Mouse (Mus musculus) kidney, embryonic 15.5 days (tissue): ENCODE data around the gene Ankrd13c. TPM values are rescaled to one million over a fixed set of nuclear protein-coding genes. Genes with fewer than 3 reads are reported as not detected.

ENCODE experiments used
- ATAC-seq: fragments of 200-750 bp; cut with Nextera tagmentation; replicated peaks from 2 replicates; pipeline ENCODE4 v1.8.0; 2017; ENCODE audit warnings: moderate TSS enrichment; ENCODE audit not compliant: low FRiP score
- H3K27ac ChIP-seq: fragments of 300-500 bp; sonication (generic); 2 replicates; pipeline ENCODE4 v1.5.1; 2015; ENCODE audit warnings: mild to moderate bottlenecking, inconsistent platforms
- H3K27me3 ChIP-seq: fragments of 300-500 bp; sonication (generic); 2 replicates; pipeline ENCODE4 v1.6.1; 2015; ENCODE audit warnings: inconsistent platforms
- H3K36me3 ChIP-seq: fragments of 300-500 bp; sonication (generic); 2 replicates; pipeline ENCODE4 v1.6.1; 2015; ENCODE audit warnings: inconsistent platforms
- H3K4me1 ChIP-seq: fragments of 300-500 bp; sonication (generic); 2 replicates; pipeline ENCODE4 v1.6.1; 2015; ENCODE audit warnings: inconsistent platforms
- H3K4me2 ChIP-seq: fragments of 300-500 bp; sonication (generic); 2 replicates; pipeline ENCODE4 v1.6.1; 2015; ENCODE audit warnings: moderate library complexity, mild to moderate bottlenecking, inconsistent platforms
- H3K4me3 ChIP-seq: fragments of 300-500 bp; sonication (generic); replicated peaks from 2 replicates; pipeline ENCODE4 v1.5.1; 2015; ENCODE audit warnings: mild to moderate bottlenecking, inconsistent platforms
- H3K9ac ChIP-seq: fragments of 300-500 bp; sonication (generic); 2 replicates; pipeline ENCODE4 v1.6.1; 2015; ENCODE audit warnings: mild to moderate bottlenecking, inconsistent platforms
- H3K9me3 ChIP-seq: fragments of 300-500 bp; sonication (generic); replicated peaks from 2 replicates; pipeline ENCODE4 v1.6.1; 2016; ENCODE audit warnings: inconsistent platforms
- WGBS: fragments of 180-500 bp; shearing (Covaris S2); methylation state at CpG from one replicate; pipeline ENCODE4 v1.1.7; 2015; ENCODE audit warnings: mixed read lengths; 5-methylcytosine and 5-hydroxymethylcytosine counted together
- polyA plus RNA-seq: library from polyadenylated mRNA; unstranded; fragments of >200 nt; fragmentation: Nextera tagmentation; extraction: Ambion mirVana; gene quantifications from 2 replicates; pipeline ENCODE4 v1.2.1, GENCODE M21; 2015

Ankrd13c gene
- polyA plus RNA-seq: 24.6 and 25.3 TPM in 2 replicates

DNA sequence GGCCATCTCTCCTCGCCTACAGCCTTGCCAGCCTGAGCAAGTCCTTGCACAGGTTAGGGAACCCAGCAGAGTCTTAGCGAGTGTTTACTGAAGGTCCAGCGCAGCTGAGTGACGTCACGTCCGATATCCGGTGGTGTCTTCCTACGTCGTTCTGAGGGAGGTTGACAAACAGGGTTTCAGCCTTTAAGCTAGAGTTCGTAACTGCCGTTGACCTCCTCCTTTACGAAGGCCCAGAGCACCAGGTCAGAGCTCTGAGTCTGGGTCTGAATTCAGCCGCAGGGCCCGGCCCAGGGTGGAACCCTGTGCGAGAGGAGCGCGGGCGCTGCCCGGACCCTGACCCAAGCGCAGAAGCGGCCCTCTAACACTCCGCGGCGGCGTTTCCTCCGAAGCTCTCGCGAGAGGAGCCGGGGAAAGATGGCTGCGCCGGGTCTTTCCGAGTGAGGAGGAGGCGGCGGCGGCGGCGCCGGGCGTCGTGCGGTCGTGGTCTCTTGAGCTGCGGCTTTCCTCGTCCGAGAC lies at the start of gene Ankrd13c:
Ankrd13c (plus strand) TSS at position 397 of the 516 bp plus-strand sequence.
- Histone ChIP-seq H3K27ac (peak within 1 kb of the TSS; percentile 98), H3K27me3 (peaks cover 3% of the 10 kb centered on the region; the same call in 1 of the 2 replicates), H3K4me1 (peaks cover 13% of the 10 kb centered on the region), H3K9ac (peak within 1 kb of the TSS; percentile 91), H3K4me2 (peak within 1 kb of the TSS; percentile 87), H3K36me3 (peaks cover 9% of the 10 kb centered on the region; the same call in 1 of the 2 replicates), H3K9me3 (no peaks in the 10 kb centered on the region), H3K4me3 (peak within 1 kb of the TSS; percentile 96)
- peak; percentile 99 for ATAC-seq
- 0% methylated on average over 43 of the region's 45 CpGs for WGBS

DNA sequence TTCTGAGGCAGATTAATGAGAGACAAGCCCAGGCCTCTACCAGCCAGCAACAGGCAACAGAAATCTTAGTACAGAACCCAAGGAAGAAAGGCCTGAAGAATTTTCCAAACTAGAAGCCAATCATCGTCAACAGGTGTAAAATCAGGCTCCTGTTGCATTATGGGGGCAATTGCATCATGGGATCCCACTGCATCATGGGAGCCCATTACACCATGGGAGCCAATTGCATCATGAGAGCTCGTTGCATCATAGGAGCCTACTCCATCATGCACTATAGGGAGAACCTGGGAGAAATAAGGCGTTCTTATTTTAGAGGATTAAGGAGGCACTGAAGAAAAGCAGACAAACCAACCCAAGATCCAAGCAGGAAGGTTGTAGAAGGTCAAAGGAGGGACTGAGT lies 49.4 kb upstream of the Ankrd13c start:
- H3K9me3 ChIP-seq: no peaks in the 10 kb centered on the region
- ATAC-seq: no peak
- H3K4me3 ChIP-seq: no peak overlapping the region
- no peak overlapping the region for H3K27ac ChIP-seq
- no peaks in the 10 kb centered on the region for H3K27me3 ChIP-seq
- H3K9ac ChIP-seq: no peak overlapping the region
- WGBS: 89% methylated on average over 3 of the region's 3 CpGs
- H3K4me2 ChIP-seq: no peak overlapping the region
- peaks cover 22% of the 10 kb centered on the region for H3K36me3 ChIP-seq
- no peaks in the 10 kb centered on the region for H3K4me1 ChIP-seq

DNA sequence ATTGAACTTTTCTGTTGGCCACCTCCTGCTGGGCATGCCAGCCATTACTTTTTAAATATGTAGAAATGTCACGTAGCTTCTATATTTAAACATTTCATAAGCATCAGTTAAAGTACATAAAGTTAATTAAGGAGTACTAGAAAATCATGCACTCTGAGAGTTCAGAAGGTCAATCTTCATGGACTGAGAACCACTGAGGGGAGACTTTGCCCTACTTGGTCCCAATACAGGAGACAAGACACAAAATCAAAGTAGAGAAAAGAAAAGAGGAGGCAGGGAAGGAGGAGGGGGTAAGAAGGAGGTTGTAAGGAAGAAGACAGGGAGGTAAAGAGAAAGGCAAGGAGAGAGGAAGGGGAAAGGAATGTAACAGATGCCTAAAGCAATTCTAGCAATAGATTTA lies 47.1 kb upstream of the Ankrd13c start:
- Histone ChIP-seq H3K4me1 (no peaks in the 10 kb centered on the region), H3K9me3 (no peaks in the 10 kb centered on the region), H3K27me3 (no peaks in the 10 kb centered on the region), H3K36me3 (peaks cover 33% of the 10 kb centered on the region), H3K4me2 (no peak overlapping the region), H3K27ac (no peak overlapping the region), H3K4me3 (no peak overlapping the region), H3K9ac (no peak overlapping the region)
- no peak for ATAC-seq
- WGBS: 83% methylated on average over 1 of the region's 1 CpGs

DNA sequence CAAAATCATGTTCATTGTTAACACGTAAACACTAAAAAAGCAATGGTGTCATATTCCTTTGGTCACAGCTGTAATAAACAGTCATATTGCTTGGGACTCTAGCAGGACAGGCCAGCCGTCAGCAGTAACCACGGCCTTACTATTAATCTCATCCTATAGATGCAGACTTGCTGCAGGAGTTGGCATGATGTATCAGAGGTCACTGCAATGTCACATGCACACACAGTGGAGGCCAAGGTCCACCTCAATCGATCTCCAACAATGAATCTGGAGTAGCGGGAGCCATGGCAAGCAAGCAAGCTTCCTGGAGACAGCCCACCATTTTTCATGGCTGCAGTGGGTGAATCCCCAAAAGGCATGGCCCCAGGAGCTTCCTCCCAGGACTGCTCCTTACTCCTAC lies 45.3 kb upstream of the Ankrd13c start:
- Histone ChIP-seq H3K4me2 (no peak overlapping the region), H3K27me3 (no peaks in the 10 kb centered on the region), H3K4me3 (no peak overlapping the region), H3K9me3 (no peaks in the 10 kb centered on the region), H3K4me1 (no peaks in the 10 kb centered on the region), H3K36me3 (peaks cover 42% of the 10 kb centered on the region), H3K9ac (no peak overlapping the region), H3K27ac (0 out of 2 replicates have a peak overlapping the region, but pooled peaks have one; percentile 20)
- ATAC-seq: no peak
- WGBS: 70% methylated on average over 5 of the region's 5 CpGs

DNA sequence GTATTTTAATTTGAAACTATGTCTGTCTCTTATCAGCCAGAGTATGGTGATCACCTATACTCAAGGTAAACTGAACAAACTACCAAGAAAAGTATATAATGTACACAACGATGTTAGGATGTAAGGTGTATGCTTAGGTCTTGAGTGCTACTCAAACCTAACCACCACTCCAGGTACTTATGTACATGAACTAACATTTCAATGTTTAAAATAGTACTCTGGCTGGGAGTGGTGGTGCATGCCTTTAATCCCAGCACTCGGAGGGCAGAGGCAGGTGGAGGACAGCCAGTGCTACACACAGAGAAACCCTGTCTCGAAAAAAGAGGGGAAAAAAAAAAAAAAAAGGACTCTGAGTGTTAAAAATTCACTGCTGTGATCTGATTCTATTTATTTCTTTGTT lies 38.9 kb upstream of the Ankrd13c start:
- Histone ChIP-seq H3K9me3 (no peaks in the 10 kb centered on the region), H3K4me1 (no peaks in the 10 kb centered on the region), H3K9ac (no peak overlapping the region), H3K4me2 (no peak overlapping the region), H3K27ac (no peak overlapping the region), H3K27me3 (no peaks in the 10 kb centered on the region), H3K4me3 (no peak overlapping the region), H3K36me3 (peaks cover 52% of the 10 kb centered on the region)
- WGBS: 89% methylated on average over 3 of the region's 3 CpGs
- ATAC-seq: no peak

DNA sequence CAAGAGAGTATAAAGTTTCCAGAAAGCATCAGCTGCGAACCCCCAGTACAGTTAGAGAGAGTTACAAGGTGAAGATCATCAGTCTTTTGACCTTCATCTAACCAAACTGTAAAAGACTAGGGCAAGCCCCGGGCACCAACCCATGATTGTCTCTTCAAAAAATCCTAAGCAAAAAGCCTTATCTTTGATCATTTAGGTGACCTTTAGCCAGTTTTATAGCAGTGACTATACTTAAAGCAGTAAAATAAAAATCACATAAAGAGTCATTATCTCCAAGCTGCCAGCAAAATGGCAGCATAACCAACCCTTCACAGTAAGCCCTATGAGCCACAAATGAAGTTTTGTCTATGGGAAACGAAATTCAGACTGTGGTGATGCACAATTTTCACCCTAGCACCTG lies 36.8 kb upstream of the Ankrd13c start:
- 69% methylated on average over 3 of the region's 3 CpGs for WGBS
- Histone ChIP-seq H3K27me3 (no peaks in the 10 kb centered on the region), H3K4me1 (no peaks in the 10 kb centered on the region), H3K27ac (no peak overlapping the region), H3K9ac (no peak overlapping the region), H3K4me3 (no peak overlapping the region), H3K4me2 (no peak overlapping the region), H3K9me3 (no peaks in the 10 kb centered on the region), H3K36me3 (peaks cover 44% of the 10 kb centered on the region)
- no peak for ATAC-seq

DNA sequence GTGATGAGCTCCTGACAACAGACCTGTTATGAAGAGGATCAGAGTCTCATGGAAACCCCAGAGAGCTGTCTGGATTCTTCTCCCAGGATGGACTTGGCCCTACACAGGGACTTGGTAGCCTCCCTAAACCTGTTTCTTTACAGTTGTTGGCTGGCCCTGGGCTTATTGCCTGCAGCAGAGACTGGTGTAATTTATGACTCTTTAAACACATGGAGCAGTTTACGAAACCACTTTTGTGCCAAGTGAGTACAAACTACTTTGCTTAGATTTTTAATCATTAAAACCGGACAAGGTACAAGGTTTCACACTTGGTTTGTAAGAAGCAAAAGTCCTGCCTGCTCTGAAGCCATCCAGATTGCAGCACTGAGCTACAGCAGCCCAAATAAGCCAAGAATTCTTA lies 34.9 kb upstream of the Ankrd13c start:
- 63% methylated on average over 2 of the region's 2 CpGs for WGBS
- Histone ChIP-seq H3K27ac (no peak overlapping the region), H3K4me3 (no peak overlapping the region), H3K4me1 (no peaks in the 10 kb centered on the region), H3K4me2 (no peak overlapping the region), H3K9me3 (no peaks in the 10 kb centered on the region), H3K36me3 (peaks cover 28% of the 10 kb centered on the region), H3K27me3 (no peaks in the 10 kb centered on the region), H3K9ac (no peak overlapping the region)
- no peak for ATAC-seq

DNA sequence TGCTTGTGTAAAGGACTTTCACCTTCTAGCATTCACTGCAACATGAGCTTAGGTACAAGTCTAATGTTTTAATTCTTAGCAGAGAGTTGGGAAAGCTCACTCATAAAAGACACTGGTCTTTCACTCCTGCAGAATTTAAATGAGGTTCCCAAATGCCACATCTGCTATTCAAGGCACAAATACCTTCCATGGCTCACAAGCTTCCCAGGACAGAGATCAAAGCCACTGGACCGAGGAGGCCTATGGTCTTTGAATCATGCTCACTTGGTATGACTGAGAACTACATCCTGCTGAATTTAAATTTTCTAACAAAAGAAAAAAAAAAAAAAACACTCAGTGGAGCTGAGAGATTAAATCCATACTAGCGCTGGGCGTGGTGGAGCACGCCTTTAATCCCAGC lies 30.7 kb upstream of the Ankrd13c start:
- ATAC-seq: peak; percentile 78
- Histone ChIP-seq H3K4me3 (no peak overlapping the region), H3K27ac (no peak overlapping the region), H3K36me3 (peaks cover 26% of the 10 kb centered on the region; the same call in 1 of the 2 replicates), H3K4me1 (no peaks in the 10 kb centered on the region), H3K9ac (no peak overlapping the region), H3K4me2 (no peak overlapping the region), H3K27me3 (no peaks in the 10 kb centered on the region), H3K9me3 (no peaks in the 10 kb centered on the region)
- 83% methylated on average over 4 of the region's 4 CpGs for WGBS

DNA sequence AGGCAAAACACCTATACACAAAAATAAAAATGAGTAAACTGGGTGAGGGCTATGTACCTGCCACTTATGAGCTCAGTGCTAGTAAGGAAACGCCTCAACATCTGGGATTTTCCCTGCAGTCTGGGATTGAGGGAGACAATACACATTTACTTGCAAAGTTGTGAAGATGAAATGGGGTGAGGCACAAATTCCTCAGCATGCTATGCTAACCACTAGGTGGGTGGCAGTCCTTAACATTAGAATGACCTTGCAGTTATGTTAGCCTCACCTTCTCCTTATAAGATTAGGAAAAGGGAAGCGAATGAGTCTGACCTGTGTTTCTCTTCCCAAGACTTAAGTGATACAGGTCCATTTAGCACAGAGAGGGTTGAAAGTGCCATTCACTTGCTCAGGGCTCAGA lies 25.7 kb upstream of the Ankrd13c start:
- Histone ChIP-seq H3K27me3 (peaks cover 1% of the 10 kb centered on the region; the same call in 1 of the 2 replicates), H3K4me3 (no peak overlapping the region), H3K36me3 (peaks cover 14% of the 10 kb centered on the region; the same call in 1 of the 2 replicates), H3K27ac (no peak overlapping the region), H3K9me3 (no peaks in the 10 kb centered on the region), H3K9ac (no peak overlapping the region), H3K4me2 (no peak overlapping the region), H3K4me1 (peaks cover 14% of the 10 kb centered on the region; the same call in 1 of the 2 replicates)
- WGBS: 85% methylated on average over 2 of the region's 2 CpGs
- no peak for ATAC-seq

DNA sequence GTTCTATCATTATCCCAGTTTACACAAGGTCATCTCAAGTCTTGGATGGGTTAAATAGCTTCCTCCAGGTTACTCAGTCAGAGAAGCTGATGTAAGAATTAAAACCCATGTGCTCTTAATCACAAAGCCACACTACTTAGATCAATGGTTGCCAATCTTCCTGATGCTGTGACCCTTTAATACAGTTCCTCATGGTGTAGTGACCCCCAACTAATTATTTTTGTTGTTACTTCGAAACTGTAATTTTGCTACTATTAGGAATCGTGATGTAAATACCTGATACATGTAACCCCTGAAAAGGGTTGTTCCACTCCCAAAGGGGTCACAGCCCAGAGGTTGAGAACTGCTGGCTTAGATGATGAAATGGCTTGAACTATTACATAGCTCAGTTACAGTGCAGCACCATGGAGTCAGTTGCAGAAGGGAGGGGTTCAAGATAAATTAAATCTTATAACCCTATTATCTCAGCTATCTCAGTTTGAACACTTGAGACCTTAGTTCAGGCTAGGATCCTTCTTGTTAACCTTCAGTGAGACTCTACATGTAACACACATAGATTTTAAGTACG lies 23.7 kb upstream of the Ankrd13c start:
- Histone ChIP-seq H3K27ac (no peak overlapping the region), H3K9me3 (no peaks in the 10 kb centered on the region), H3K27me3 (peaks cover 3% of the 10 kb centered on the region; the same call in 1 of the 2 replicates), H3K9ac (no peak overlapping the region), H3K4me1 (peaks cover 14% of the 10 kb centered on the region; the same call in 1 of the 2 replicates), H3K4me2 (peak overlapping the region; percentile 94), H3K36me3 (0 out of 2 replicates have a peak, but pooled peaks cover 11% of the 10 kb centered on the region), H3K4me3 (peak overlapping the region; percentile 66)
- WGBS: 62% methylated on average over 3 of the region's 3 CpGs
- no peak for ATAC-seq

DNA sequence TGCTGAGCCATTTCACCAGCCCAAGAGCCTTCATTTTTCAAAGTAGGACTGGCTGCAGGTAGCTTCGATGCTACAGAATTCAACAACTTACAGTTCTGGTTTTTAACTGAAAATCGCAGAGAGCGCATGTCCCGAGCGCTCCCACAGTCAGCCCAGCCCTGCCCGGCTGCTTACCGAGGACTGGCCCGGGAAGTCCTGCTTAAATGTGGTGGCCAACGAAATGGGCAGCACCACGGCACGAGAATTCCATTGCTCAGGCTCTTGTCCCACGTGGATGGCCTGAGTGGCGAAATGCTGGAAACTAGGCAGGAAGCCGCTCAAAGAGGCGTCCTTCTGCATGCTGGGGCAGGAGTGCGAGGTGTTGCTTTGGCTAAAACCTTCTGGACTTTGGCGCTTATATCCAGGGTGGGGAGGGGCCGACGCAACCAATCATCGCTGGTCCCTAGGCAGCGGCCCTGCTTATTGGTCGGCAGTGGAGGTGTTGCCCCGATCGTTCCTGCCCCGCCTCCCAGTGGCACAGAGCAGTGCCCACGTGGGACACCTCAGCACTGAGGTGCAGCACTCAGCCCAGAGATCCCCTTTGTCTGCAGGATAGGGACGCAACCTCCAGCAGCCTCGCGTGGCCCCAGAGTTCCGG lies 22.2 kb upstream of the Ankrd13c start, which contains the start of gene Cth:
Cth (minus strand) TSS at position 386 of the 637 bp plus-strand sequence.
- Histone ChIP-seq H3K27ac (peak within 1 kb of the TSS; percentile 72), H3K9ac (peak within 1 kb of the TSS; percentile 59), H3K36me3 (no peaks in the 10 kb centered on the region), H3K27me3 (peaks cover 3% of the 10 kb centered on the region; the same call in 1 of the 2 replicates), H3K4me2 (peak within 1 kb of the TSS; percentile 94), H3K4me1 (peaks cover 14% of the 10 kb centered on the region; the same call in 1 of the 2 replicates), H3K9me3 (no peaks in the 10 kb centered on the region), H3K4me3 (peak within 1 kb of the TSS; percentile 66)
- under 1% methylated on average over 30 of the region's 30 CpGs for WGBS
- ATAC-seq: peak; percentile 100
